Mouse (Mus musculus) lung, adult 2 months (tissue): ENCODE data around the gene 5730522E02Rik.

Source experiments
- CTCF ChIP-seq: fragments of 200-500 bp; IDR thresholded peaks from 2 replicates; pipeline ENCODE4 v1.5.1; 2011; ENCODE audit warnings: mild to moderate bottlenecking, low read length, control low read depth; ENCODE audit not compliant: insufficient read depth
- POLR2A ChIP-seq: fragments of 200-500 bp; IDR thresholded peaks from 2 replicates; pipeline ENCODE4 v1.6.1; 2011; ENCODE audit warnings: low read depth, mild to moderate bottlenecking, control low read depth, low read length, borderline replicate concordance; ENCODE audit errors: extremely low read depth

GRCm38 (mm10) chr11:26161354-26161753 is 49.2 kb downstream of the 5730522E02Rik start:
- no peak for TF ChIP-seq CTCF
- no peak for TF ChIP-seq POLR2A
